Mouse (Mus musculus): ENCODE results near the gene Nsmce1.
"Not testable (repeated sequence)": the region's sequence is repeated elsewhere in the genome, so short reads cannot be mapped to it uniquely, and the experiment has no call there.

Gene Nsmce1

DNA sequence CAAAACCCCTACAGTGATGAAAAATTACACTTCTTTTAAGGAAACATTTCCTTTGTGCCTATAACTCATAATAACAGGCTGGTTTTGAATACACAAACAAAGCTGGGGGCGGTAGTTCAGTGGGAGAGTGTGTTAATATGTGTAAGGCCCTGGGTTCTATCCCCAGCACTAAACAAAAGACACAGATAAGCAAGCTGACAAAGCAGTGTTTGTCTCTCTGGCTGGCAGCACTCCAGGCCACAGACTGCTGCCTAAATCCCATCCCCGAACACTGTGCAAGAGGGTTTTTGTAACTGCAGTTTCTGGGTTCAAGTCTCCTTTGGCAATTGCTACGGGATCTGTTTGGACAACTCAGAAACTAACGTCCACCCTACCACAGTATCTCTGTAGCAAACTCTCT, 49.1 kb downstream of the Nsmce1 start:
- in situ Hi-C loops (cut with MboI, MseI): no loop called here

DNA sequence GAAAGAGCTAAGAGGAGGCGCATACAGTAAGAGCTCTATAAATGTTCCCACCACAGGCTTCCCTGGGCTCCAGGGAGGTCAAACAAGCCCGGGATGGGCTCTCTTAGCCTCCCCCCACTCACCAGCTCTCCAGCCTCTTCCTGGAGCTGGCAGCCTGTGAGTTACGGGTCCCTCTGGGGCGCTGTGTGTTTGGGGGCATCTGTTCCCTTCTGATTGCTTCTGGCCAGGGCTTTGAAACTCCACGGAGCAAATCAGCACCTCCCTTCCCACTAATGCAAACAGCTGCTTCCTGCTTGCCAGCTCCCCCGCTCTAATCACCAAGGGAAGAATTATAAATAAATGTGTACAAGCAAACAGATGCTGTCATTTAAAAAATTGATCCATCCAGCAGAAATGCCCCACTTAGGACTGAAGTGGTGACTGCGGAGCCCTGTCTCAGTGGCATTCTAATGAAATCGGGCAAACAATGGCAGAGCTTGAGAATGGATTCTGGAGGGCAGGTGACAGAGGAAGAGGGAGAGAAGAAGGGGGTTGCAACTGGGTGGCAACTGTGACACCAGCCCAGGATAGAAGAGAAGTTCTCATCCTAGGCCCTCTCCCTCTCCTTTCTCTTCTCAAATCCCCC, 56.6 kb downstream of the Nsmce1 start:
- in situ Hi-C loops (cut with MboI, MseI): no loop called here

DNA sequence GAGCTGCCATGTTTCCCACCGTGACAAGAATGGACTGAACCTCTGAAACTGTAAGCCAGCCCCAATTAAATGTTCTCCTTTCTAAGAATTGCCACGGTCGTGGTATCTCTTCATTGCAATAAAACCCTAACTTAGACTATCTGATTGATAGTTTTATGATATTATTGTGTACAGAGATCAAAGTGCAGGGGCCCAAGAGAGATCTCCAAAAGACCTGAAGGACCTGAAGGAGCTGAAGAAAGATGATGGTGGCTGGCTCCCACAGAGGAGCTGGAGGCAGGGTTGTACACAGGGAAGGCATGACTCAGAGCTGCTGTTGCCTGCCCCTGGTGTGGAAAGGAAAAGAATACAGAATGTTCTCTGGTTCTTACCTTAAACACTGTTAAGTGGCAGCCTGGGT, 57.5 kb downstream of the Nsmce1 start:
- in situ Hi-C loops (cut with MboI, MseI): no loop called here

DNA sequence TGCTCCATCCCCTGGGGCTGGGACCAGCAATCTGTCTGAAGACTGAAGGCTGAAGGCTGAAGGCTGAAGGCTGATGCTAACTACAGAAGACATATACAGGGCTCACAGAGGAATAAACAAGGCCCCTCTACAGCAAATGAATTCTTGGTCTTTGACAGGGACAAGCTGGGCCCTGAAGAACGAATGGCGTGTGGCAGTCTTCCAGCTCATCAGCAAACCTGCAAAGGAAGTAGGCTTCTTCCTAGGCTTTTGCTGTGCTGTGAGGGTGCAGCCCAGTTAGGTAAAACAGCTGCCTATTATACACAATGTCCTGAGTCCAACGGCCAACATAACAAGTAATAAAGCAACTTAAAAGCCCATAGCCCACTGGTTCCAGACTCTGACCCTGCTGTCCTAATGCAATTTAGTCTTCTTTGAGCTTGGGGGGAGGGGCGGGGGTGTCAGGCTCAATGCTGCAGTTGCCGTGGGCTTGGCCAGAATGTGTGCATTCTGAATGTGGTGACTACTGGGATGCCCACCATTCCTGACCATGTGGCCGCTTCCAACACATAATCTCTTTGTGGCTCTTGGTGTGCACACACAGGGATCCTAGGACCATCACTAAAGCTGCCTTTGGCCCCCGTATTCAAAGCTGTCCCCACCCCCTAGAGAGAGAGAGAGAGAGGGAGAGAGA, 61.1 kb downstream of the Nsmce1 start:
- in situ Hi-C loops (cut with MboI, MseI): no loop called here

DNA sequence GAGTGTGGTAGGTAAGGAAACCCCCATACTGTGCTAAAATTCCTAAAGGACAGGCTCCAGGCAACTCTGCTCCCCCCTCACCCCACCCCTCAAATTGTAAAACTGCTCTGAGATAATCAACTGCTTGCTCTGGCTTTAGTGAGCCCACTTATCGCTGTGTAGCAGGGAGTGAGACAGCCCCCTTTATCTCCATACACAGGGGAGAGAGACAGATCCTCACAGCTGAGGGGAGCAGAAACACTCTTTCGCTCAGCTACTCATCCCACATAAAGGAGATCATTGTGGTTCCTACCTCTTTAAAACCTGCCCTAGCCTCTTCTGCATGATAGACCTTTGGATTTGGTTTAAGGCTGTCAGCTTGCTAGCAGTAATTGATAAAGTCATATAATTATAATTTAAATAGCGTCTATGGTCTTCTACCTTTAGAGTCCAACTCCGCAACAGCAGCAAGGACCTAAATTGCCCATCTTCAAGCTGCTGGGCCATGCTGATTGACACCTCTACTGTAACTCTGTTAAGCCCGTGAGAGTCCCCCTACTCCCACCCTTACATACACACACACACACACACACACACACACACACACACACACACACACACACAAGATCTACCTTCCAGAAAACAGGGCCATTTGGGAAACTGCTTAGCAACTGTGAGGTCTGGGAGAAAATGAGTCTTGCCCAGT, 62.4 kb downstream of the Nsmce1 start:
- in situ Hi-C loops (cut with MboI, MseI): not testable (repeated sequence)

- in situ Hi-C loops (cut with MboI, MseI): no loop called here
Measured at GRCm38 (mm10) chr7:125428381-125428780, 63.0 kb downstream of the Nsmce1 start.

- in situ Hi-C loops (cut with MboI, MseI): no loop called here
Measured at GRCm38 (mm10) chr7:125427492-125428090, 63.8 kb downstream of the Nsmce1 start.

GRCm38 (mm10) chr7:125423056-125423455, 68.3 kb downstream of the Nsmce1 start:
- in situ Hi-C loops (cut with MboI, MseI): no loop called here

DNA sequence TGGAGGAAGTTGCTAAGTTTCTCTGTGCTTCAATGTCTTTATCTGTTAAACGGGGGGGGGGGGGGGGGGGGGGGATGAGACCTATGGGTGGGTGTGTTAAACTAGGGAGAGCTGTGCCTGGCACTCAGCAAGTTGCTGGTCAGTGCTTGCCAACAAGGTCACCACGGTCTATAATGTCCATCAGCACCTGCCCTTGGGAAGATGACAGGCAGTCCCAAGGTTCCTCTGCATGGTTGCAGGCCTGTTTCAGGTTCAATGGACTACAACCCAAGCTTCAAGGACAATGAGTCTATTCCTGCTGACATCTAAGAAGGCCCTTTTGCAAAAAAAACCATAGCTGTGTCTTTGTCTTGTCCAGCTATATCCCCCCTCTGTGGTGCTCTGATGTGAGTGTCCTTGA, 69.5 kb downstream of the Nsmce1 start:
- in situ Hi-C loops (cut with MboI, MseI): no loop called here

GRCm38 (mm10) chr7:125420190-125420589, 71.2 kb downstream of the Nsmce1 start:
- in situ Hi-C loops (cut with MboI, MseI): no loop called here

- in situ Hi-C loops (cut with MboI, MseI): no loop called here
Measured at GRCm38 (mm10) chr7:125418413-125418812, 73.0 kb downstream of the Nsmce1 start.

Measured in regulatory T cell (primary cell).